Mouse (Mus musculus): ENCODE measurements around the gene Ralgapa1.
"Not testable (repeated sequence)": the region's sequence is repeated elsewhere in the genome, so short reads cannot be mapped to it uniquely, and the experiment has no call there.

Ralgapa1 gene

GRCm38 (mm10) chr12:55599639-55600502, 221.1 kb downstream of the Ralgapa1 start:
- DNase-seq (ENCODE audit: extremely low read depth, insufficient read length, low spot score), result peak; percentile 13

- peak; percentile 11 for DNase-seq (ENCODE audit: extremely low read depth, insufficient read length, low spot score)
Measured at GRCm38 (mm10) chr12:55598887-55599561, 221.9 kb downstream of the Ralgapa1 start, which contains the start of gene Insm2. Gene Insm2, plus strand, starts transcription at chr12:55599427.

- DNase-seq (ENCODE audit: extremely low read depth, insufficient read length, low spot score), result no peak
Measured at GRCm38 (mm10) chr12:55598537-55598886, 222.5 kb downstream of the Ralgapa1 start.

- DNase-seq (ENCODE audit: extremely low read depth, insufficient read length, low spot score), result not testable (repeated sequence)
Measured at GRCm38 (mm10) chr12:55586936-55587335, 234.0 kb downstream of the Ralgapa1 start.

- DNase-seq (ENCODE audit: extremely low read depth, insufficient read length, low spot score), result no peak
Measured at GRCm38 (mm10) chr12:55573794-55574193, 247.2 kb downstream of the Ralgapa1 start.

- DNase-seq (ENCODE audit: extremely low read depth, insufficient read length, low spot score), result no peak
Measured at GRCm38 (mm10) chr12:55573089-55573488, 247.9 kb downstream of the Ralgapa1 start.

- no peak for DNase-seq (ENCODE audit: extremely low read depth, insufficient read length, low spot score)
Measured at GRCm38 (mm10) chr12:55571661-55572060, 249.3 kb downstream of the Ralgapa1 start.

GRCm38 (mm10) chr12:55571181-55571580, 249.8 kb downstream of the Ralgapa1 start:
- DNase-seq (ENCODE audit: extremely low read depth, insufficient read length, low spot score), result no peak

- DNase-seq (ENCODE audit: extremely low read depth, insufficient read length, low spot score), result no peak
Measured at GRCm38 (mm10) chr12:55570646-55571045, 250.3 kb downstream of the Ralgapa1 start.

- no peak for DNase-seq (ENCODE audit: extremely low read depth, insufficient read length, low spot score)
Measured at GRCm38 (mm10) chr12:55569676-55570075, 251.3 kb downstream of the Ralgapa1 start.

- DNase-seq (ENCODE audit: extremely low read depth, insufficient read length, low spot score), result no peak
Measured at GRCm38 (mm10) chr12:55568466-55568865, 252.5 kb downstream of the Ralgapa1 start.

GRCm38 (mm10) chr12:55566837-55567236, 254.1 kb downstream of the Ralgapa1 start:
- DNase-seq (ENCODE audit: extremely low read depth, insufficient read length, low spot score), result no peak

GRCm38 (mm10) chr12:55565867-55566266, 255.1 kb downstream of the Ralgapa1 start:
- no peak for DNase-seq (ENCODE audit: extremely low read depth, insufficient read length, low spot score)

- DNase-seq (ENCODE audit: extremely low read depth, insufficient read length, low spot score), result no peak
Measured at GRCm38 (mm10) chr12:55565206-55565605, 255.8 kb downstream of the Ralgapa1 start, which contains the start of gene Aldoart2. Gene Aldoart2, plus strand, starts transcription at chr12:55565239.

- no peak for DNase-seq (ENCODE audit: extremely low read depth, insufficient read length, low spot score)
Measured at GRCm38 (mm10) chr12:55564187-55564963, 256.6 kb downstream of the Ralgapa1 start.

- no peak for DNase-seq (ENCODE audit: extremely low read depth, insufficient read length, low spot score)
Measured at GRCm38 (mm10) chr12:55563742-55564141, 257.2 kb downstream of the Ralgapa1 start.

- peak; percentile 18 for DNase-seq (ENCODE audit: extremely low read depth, insufficient read length, low spot score)
Measured at GRCm38 (mm10) chr12:55560025-55560690, 260.8 kb downstream of the Ralgapa1 start.

GRCm38 (mm10) chr12:55559184-55559855, 261.6 kb downstream of the Ralgapa1 start:
- no peak for DNase-seq (ENCODE audit: extremely low read depth, insufficient read length, low spot score)

- no peak for DNase-seq (ENCODE audit: extremely low read depth, insufficient read length, low spot score)
Measured at GRCm38 (mm10) chr12:55557866-55558265, 263.1 kb downstream of the Ralgapa1 start.

- DNase-seq (ENCODE audit: extremely low read depth, insufficient read length, low spot score), result not testable (repeated sequence)
Measured at GRCm38 (mm10) chr12:55554901-55555300, 266.1 kb downstream of the Ralgapa1 start.
